Mouse (Mus musculus) CH12.LX (cell line): ENCODE results near the gene Grid2. TPM values are rescaled to one million over a fixed set of nuclear protein-coding genes. Genes with fewer than 3 reads are reported as not detected.

Experiments
- DNase-seq: peaks from one replicate; pipeline ENCODE4 v3.0.0-alpha.2; 2013; ENCODE audit errors: extremely low read depth
- H3K27ac ChIP-seq: 2 replicates; pipeline ENCODE4 v1.5.1; 2012; ENCODE audit warnings: low read depth, mild to moderate bottlenecking, control low read depth, moderate library complexity; ENCODE audit not compliant: insufficient read depth
- H3K27me3 ChIP-seq: replicated peaks from 2 replicates; pipeline ENCODE3; 2012; ENCODE audit warnings: inconsistent platforms
- H3K36me3 ChIP-seq, 2 experiments: replicated peaks in 1 of 2; 2 replicates each; pipeline versions ENCODE3 to v1.6.1; 2012; ENCODE audit warnings: inconsistent platforms in 1 of 2, low read length in 1 of 2, mild to moderate bottlenecking in 1 of 2, mixed read lengths in 1 of 2, moderate library complexity in 1 of 2; ENCODE audit not compliant: control insufficient read depth in 1 of 2, insufficient read depth in 1 of 2
- H3K4me1 ChIP-seq, 2 experiments: 2 replicates each; pipeline ENCODE4 v1.6.1; 2012; ENCODE audit warnings: inconsistent platforms in 1 of 2, moderate library complexity in 1 of 2; ENCODE audit not compliant: insufficient read depth in 2 of 2, control insufficient read depth in 1 of 2
- H3K4me2 ChIP-seq: 2 replicates; pipeline ENCODE4 v1.6.1; 2012; ENCODE audit warnings: low read depth, mild to moderate bottlenecking, control low read depth; ENCODE audit not compliant: poor library complexity, insufficient read depth, severe bottlenecking
- H3K4me3 ChIP-seq, 3 experiments: fragments of 150-350 bp in 1 of 3; sonication (generic) in 1 of 3; replicated peaks in 1 of 3; 2 replicates each; pipeline versions ENCODE3 to v1.5.1; 2011 to 2012; ENCODE audit warnings: low read depth in 2 of 3, low read length in 2 of 3, mild to moderate bottlenecking in 2 of 3, moderate library complexity in 2 of 3, control low read depth in 1 of 3, improper control_type of control experiment in 1 of 3, inconsistent platforms in 1 of 3, mixed read lengths in 1 of 3; ENCODE audit not compliant: poor library complexity in 1 of 3
- H3K79me2 ChIP-seq: replicated peaks from 2 replicates; pipeline ENCODE4 v1.6.1; 2012; ENCODE audit warnings: mild to moderate bottlenecking, moderate library complexity; ENCODE audit not compliant: control insufficient read depth, poor library complexity, insufficient read depth, severe bottlenecking; ENCODE audit errors: extremely low read depth
- H3K9ac ChIP-seq: 2 replicates; pipeline ENCODE4 v1.6.1; 2012; ENCODE audit warnings: low read depth, mild to moderate bottlenecking, control low read depth, moderate library complexity; ENCODE audit not compliant: insufficient read depth
- H3K9me3 ChIP-seq: replicated peaks from 2 replicates; pipeline ENCODE3; 2012; ENCODE audit warnings: low read length, inconsistent platforms, mixed read lengths
- CHD2 ChIP-seq: IDR thresholded peaks from 2 replicates; pipeline ENCODE4 v1.6.1; 2011; ENCODE audit warnings: low read length, improper control_type of control experiment
- CTCF ChIP-seq, 2 experiments: IDR thresholded peaks in 1 of 2; conservative IDR thresholded peaks in 1 of 2; 2 replicates each; pipeline ENCODE4 v1.5.1; 2011 to 2012; ENCODE audit warnings: low read depth in 2 of 2, low read length in 2 of 2, improper control_type of control experiment in 1 of 2, inconsistent platforms in 1 of 2, mild to moderate bottlenecking in 1 of 2, moderate library complexity in 1 of 2
- E2F4 ChIP-seq: IDR thresholded peaks from 2 replicates; pipeline ENCODE4 v1.6.1; 2011; ENCODE audit warnings: low read depth, low read length, improper control_type of control experiment; ENCODE audit not compliant: insufficient replicate concordance
- ELF1 ChIP-seq: IDR thresholded peaks from 2 replicates; pipeline ENCODE4 v1.6.1; 2014; ENCODE audit warnings: low read depth, mild to moderate bottlenecking, inconsistent platforms, low read length, improper control_type of control experiment
- GABPA ChIP-seq: IDR thresholded peaks from 2 replicates; pipeline ENCODE4 v1.6.1; 2012; ENCODE audit warnings: low read depth, low read length, improper control_type of control experiment, inconsistent platforms; ENCODE audit not compliant: insufficient replicate concordance
- JUND ChIP-seq: conservative IDR thresholded peaks from 2 replicates; pipeline ENCODE4 v1.6.1; 2011; ENCODE audit warnings: low read depth, low read length, improper control_type of control experiment
- KAT2A ChIP-seq: IDR thresholded peaks from 2 replicates; pipeline ENCODE4 v1.6.1; 2012; ENCODE audit warnings: low read length, improper control_type of control experiment, inconsistent platforms; ENCODE audit not compliant: insufficient replicate concordance
- MAFK ChIP-seq: IDR thresholded peaks from 2 replicates; pipeline ENCODE4 v1.6.1; 2011; ENCODE audit warnings: low read length, improper control_type of control experiment; ENCODE audit not compliant: insufficient replicate concordance
- MAX ChIP-seq: IDR thresholded peaks from 2 replicates; pipeline ENCODE4 v1.6.1; 2011; ENCODE audit warnings: low read length, improper control_type of control experiment
- MAZ ChIP-seq: IDR thresholded peaks from 2 replicates; pipeline ENCODE4 v1.6.1; 2012; ENCODE audit warnings: low read depth, mild to moderate bottlenecking, inconsistent platforms, low read length, improper control_type of control experiment, moderate library complexity
- MEF2A ChIP-seq: IDR thresholded peaks from 2 replicates; pipeline ENCODE4 v1.6.1; 2014; ENCODE audit warnings: low read depth, mild to moderate bottlenecking, inconsistent platforms, low read length, improper control_type of control experiment, borderline replicate concordance
- MXI1 ChIP-seq: IDR thresholded peaks from 2 replicates; pipeline ENCODE4 v1.6.1; 2011; ENCODE audit warnings: mild to moderate bottlenecking, low read depth, low read length, improper control_type of control experiment
- NELFE ChIP-seq: IDR thresholded peaks from 2 replicates; pipeline ENCODE4 v1.6.1; 2011; ENCODE audit warnings: low read depth, low read length, improper control_type of control experiment
- NRF1 ChIP-seq: IDR thresholded peaks from 2 replicates; pipeline ENCODE4 v1.6.1; 2014; ENCODE audit warnings: low read depth, mild to moderate bottlenecking, inconsistent platforms, low read length, improper control_type of control experiment, moderate library complexity
- PAX5 ChIP-seq: IDR thresholded peaks from 2 replicates; pipeline ENCODE4 v1.6.1; 2012; ENCODE audit warnings: low read length, inconsistent platforms, mixed read lengths
- POLR2AphosphoS2 ChIP-seq: IDR thresholded peaks from 2 replicates; pipeline ENCODE4 v1.6.1; 2011; ENCODE audit warnings: low read depth, low read length, improper control_type of control experiment
- RAD21 ChIP-seq: IDR thresholded peaks from 2 replicates; pipeline ENCODE4 v1.6.1; 2011; ENCODE audit warnings: low read depth, mild to moderate bottlenecking, low read length, improper control_type of control experiment, moderate library complexity
- SMC3 ChIP-seq: IDR thresholded peaks from 2 replicates; pipeline ENCODE4 v1.6.1; 2011; ENCODE audit warnings: low read depth, low read length, improper control_type of control experiment
- TBP ChIP-seq: conservative IDR thresholded peaks from 2 replicates; pipeline ENCODE4 v1.6.1; 2011; ENCODE audit warnings: low read depth, low read length, improper control_type of control experiment
- USF1 ChIP-seq: IDR thresholded peaks from 2 replicates; pipeline ENCODE4 v1.6.1; 2014; ENCODE audit warnings: low read depth, mild to moderate bottlenecking, inconsistent platforms, low read length, improper control_type of control experiment
- USF2 ChIP-seq: conservative IDR thresholded peaks from 2 replicates; pipeline ENCODE4 v1.6.1; 2011; ENCODE audit warnings: low read depth, low read length, improper control_type of control experiment
- ZKSCAN1 ChIP-seq: IDR thresholded peaks from 2 replicates; pipeline ENCODE4 v1.6.1; 2012; ENCODE audit warnings: low read depth, inconsistent platforms, low read length, improper control_type of control experiment, borderline replicate concordance
- dilution Hi-C: fragments of 300-500 bp; cut with MboI; formaldehyde crosslinking; loops from 2 replicates; pipeline ENCODE4 v1.14.3; 2020; ENCODE audit warnings: low sequenced_read_pairs; ENCODE audit not compliant: extremely low pct_unique_long_range_greater_than_20kb, extremely low pct_ligation_motif_present
- in situ Hi-C: fragments of 300-500 bp; cut with MboI; formaldehyde crosslinking; loops from 3 replicates; pipeline ENCODE4 v1.14.3; 2019; ENCODE audit warnings: low sequenced_read_pairs, low pct_ligation_motif_present, low pct_unique_long_range_greater_than_20kb, mixed read lengths
- polyA plus RNA-seq: library from polyadenylated mRNA; unstranded; fragments of >175 nt; gene quantifications from 2 replicates; pipeline ENCODE4 v1.2.1, GENCODE M21; 2012; ENCODE audit warnings: low read depth; ENCODE audit not compliant: insufficient read length
- total RNA-seq, 2 experiments: library from RNA; depleted of rRNA; stranded (reverse); fragments of 300-350 nt in 1 of 2; fragments of >200 nt in 1 of 2; gene quantifications; 2 replicates each; pipeline ENCODE4 v1.2.3; 2012 to 2014

Gene Grid2
- total and polyA plus RNA-seq, 3 experiments = not detected

GRCm38 (mm10) chr6:63284419-63284818, 28.7 kb downstream of the Grid2 start:
- no peak overlapping the region for H3K4me2 ChIP-seq
- H3K36me3 ChIP-seq = no peaks in the 10 kb centered on the region
- H3K27ac ChIP-seq = no peak overlapping the region
- in situ Hi-C loops (no loop called here), dilution Hi-C loops (no loop called here)
- no peaks in the 10 kb centered on the region for H3K27me3 ChIP-seq
- no peak overlapping the region for H3K4me3 ChIP-seq
- DNase-seq = no peak
- no peaks in the 10 kb centered on the region for H3K79me2 ChIP-seq
- no peaks in the 10 kb centered on the region for H3K4me1 ChIP-seq
- H3K9ac ChIP-seq = no peak overlapping the region
- peaks cover 27% of the 10 kb centered on the region for H3K9me3 ChIP-seq
- TF ChIP-seq MAX = no peak
- TF ChIP-seq MAZ = no peak
- no peak for TF ChIP-seq NRF1
- TF ChIP-seq POLR2AphosphoS2 = no peak
- TF ChIP-seq ELF1 = no peak
- no peak for TF ChIP-seq USF2
- TF ChIP-seq, all 38 proteins: peak for 0

- peaks cover 22% of the 10 kb centered on the region for H3K9me3 ChIP-seq
- dilution Hi-C loops (no loop called here), in situ Hi-C loops (no loop called here)
- no peaks in the 10 kb centered on the region for H3K79me2 ChIP-seq
- no peak overlapping the region for H3K4me3 ChIP-seq
- H3K27ac ChIP-seq = no peak overlapping the region
- no peak overlapping the region for H3K4me2 ChIP-seq
- H3K4me1 ChIP-seq = no peaks in the 10 kb centered on the region
- H3K36me3 ChIP-seq = no peaks in the 10 kb centered on the region
- TF ChIP-seq USF1 = no peak
- TF ChIP-seq ZKSCAN1 = no peak
- no peak for TF ChIP-seq USF2
- DNase-seq = no peak
- no peaks in the 10 kb centered on the region for H3K27me3 ChIP-seq
- H3K9ac ChIP-seq = no peak overlapping the region
These were observed 86.8 kb downstream of the Grid2 start for GRCm38 (mm10) chr6:63342438-63343004.

- H3K4me2 ChIP-seq = no peak overlapping the region
- no peak overlapping the region for H3K27ac ChIP-seq
- DNase-seq = no peak
- in situ Hi-C loops = no loop called here
- H3K9me3 ChIP-seq = peaks cover 15% of the 10 kb centered on the region
- no peaks in the 10 kb centered on the region for H3K79me2 ChIP-seq
- no peaks in the 10 kb centered on the region for H3K27me3 ChIP-seq
- no peaks in the 10 kb centered on the region for H3K36me3 ChIP-seq
- H3K4me3 ChIP-seq = no peak overlapping the region
- dilution Hi-C loops = no loop called here
- TF ChIP-seq MXI1 (no peak), POLR2AphosphoS2 (no peak), CHD2 (no peak), NELFE (no peak), E2F4 (no peak), TBP (no peak), JUND (no peak), CTCF (conservative IDR thresholded peaks at IDR 0.05 in 1 of 2, IDR thresholded peaks at IDR 0.05 in 1 of 2; ENCODE audit: low read depth in 2 of 2, low read length in 2 of 2) (no peak), SMC3 (no peak), KAT2A (no peak), GABPA (no peak), MAZ (no peak), MAFK (no peak), MEF2A (no peak), USF2 (no peak), RAD21 (no peak), PAX5 (no peak), MAX (no peak)
- TF ChIP-seq, all 38 proteins: peak for 0
- H3K4me1 ChIP-seq = no peaks in the 10 kb centered on the region
- no peak overlapping the region for H3K9ac ChIP-seq
These were observed 91.3 kb downstream of the Grid2 start for GRCm38 (mm10) chr6:63347015-63347414.
